Mouse (Mus musculus) adipocyte (in vitro differentiated cells): Measurements from ENCODE around the gene Tomm5.
"Not testable (repeated sequence)": the region's sequence is repeated elsewhere in the genome, so short reads cannot be mapped to it uniquely, and the experiment has no call there.

Source experiments
- DNase-seq: peaks from one replicate; pipeline ENCODE4 v3.0.0-alpha.2; 2016; ENCODE audit warnings: low spot score

The Tomm5 gene

DNA sequence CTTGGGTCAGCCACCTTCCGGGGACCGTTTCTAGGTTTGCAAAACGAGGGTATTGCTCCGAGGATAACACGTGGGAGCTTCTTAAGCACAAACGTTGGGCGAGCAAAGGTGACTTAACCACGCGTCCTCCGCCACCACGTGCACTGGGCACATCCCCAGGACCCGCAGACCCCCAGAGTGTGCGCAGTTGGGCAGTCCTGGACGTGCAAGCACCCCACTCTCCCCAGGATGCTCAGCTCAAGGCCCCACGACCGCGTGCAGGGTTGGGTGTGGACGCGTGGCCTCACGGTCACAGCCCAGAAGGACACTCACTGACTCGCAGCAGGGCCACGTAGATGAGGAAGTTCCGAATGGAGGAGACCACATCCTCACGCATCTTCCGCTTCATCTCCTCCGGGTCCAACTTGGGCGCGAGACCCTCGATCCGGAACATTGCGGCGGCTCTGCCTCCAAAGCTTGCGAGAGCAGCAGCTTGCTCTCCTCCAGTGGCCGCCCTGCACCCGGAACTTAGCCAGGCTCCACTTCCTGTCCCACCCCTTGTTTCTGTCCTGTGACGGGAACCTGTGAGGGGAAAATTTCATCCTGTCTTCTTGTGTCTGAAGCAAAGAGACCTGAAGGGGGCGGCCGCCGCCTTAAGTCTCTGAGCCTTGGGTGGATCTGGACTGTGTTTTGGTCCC is at the start of gene Tomm5:
Gene Tomm5, minus strand, starts transcription at position 514 of the 677 bp plus-strand sequence.
- peak; percentile 92 for DNase-seq

DNA sequence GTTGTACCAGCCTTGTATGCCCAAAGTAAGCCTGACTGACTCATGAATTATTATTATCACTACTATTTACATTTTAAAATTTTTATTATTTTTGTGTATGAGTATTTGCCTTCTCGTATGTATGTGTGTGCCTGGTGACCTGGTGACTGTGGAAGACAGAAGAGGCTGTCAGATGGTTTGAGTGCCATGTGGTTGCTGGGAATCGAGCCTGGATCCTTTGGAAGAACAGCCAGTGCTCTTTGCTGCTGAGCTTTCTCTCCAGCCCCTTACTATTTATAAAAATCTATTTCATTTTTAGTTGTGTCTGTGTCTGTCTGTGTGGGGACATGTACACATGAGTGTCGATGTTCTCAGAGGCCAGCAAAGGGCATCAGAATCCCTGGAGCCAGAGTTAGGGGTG is 48.5 kb upstream of the Tomm5 start:
- DNase-seq = no peak

DNA sequence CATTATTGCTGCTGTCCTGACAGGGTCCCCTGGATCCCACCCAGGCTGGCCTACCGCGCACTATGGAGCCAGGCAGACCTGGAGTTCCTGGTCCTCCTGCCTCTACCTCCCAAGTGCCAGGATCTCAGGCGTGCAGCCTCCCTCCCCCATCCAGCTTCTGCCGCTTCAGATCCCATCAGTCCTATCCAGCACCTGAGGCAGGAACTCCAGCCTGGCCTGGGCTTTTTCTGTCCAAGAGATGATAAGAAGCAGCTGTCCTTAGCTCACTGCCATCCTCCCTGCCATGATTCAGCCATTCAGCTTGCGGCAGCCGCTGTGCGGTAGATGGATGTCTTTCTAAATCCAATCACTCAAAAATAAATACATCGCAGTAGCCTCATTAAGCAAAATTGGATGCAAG is 35.1 kb upstream of the Tomm5 start:
- no peak for DNase-seq

DNA sequence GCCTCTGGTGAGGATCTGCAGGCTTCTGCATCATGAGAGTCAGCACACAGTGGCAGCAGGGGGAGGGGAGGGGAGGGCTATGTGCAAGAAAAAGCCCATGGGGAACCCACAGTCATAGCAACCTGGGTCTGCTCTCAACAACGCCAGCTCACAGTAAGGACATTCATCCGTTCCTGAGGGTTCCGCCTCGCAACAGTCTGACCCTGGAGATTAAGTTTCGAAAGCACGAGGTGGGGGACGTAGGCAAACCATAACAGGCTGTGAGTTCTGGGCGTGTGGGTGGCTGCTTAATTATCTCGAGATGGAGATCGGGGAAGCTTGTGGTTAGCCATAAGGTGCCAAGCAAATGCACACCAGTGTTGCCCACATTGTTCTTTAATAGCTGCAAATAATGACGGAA is 34.5 kb upstream of the Tomm5 start:
- no peak for DNase-seq

DNA sequence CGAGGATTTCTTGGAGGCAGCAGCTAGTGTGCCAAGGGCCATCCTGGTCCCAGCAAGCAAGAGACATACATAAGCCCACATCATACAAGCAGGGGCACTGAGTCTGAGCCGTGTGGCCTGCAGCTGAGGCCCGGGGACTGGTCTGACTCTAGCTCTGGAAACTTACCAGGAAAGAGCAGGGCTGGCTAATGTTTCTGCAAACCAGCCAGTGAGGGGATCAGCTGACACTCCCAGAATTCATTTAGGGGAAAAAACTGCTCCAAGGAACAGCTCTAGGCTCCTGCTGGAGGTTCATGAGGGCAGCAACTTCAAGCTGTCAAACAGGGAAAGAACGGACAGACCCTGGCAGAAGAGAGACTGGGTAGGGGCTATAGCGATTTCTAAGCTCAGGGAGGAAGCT is 33.9 kb upstream of the Tomm5 start:
- DNase-seq = peak; percentile 2

DNA sequence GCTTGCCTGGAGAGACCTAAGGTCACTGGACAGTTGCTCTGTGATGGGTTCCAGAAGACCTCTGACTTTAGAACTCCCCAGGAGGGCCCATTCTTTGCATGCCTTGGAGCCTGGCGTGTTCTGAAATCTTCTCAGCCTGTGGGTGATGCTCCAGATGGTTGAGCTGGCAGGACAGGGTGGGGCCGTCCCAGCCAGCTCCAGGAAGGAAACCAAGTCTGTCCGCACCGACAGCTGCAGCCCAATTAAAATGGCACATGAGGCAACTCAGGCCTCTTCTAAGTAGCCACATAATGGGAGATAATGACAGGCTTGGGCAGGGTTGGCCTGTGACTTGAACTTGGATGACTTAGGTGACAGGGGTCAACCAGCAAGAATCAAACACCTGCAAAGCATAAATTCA is 29.7 kb upstream of the Tomm5 start:
- no peak for DNase-seq

DNA sequence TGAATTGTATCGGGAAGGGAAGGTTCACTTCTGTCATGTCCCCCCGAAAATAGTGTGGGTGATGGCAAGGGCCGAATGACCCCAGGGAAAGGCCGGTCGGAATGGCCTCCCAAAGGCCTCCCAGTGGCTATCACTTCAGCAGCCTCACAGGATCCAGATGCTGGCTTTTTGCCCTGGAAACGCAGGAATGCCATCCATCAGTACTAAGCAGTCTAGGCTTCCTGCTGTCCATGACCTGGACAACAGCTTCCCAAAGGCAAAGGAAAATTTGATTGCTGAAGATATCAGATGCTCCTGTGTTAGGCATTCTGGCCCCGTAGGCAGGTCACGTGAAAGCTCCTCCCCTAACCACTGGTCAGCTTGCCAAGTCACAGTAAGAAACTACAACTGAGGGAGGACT is 26.6 kb upstream of the Tomm5 start:
- no peak for DNase-seq

DNA sequence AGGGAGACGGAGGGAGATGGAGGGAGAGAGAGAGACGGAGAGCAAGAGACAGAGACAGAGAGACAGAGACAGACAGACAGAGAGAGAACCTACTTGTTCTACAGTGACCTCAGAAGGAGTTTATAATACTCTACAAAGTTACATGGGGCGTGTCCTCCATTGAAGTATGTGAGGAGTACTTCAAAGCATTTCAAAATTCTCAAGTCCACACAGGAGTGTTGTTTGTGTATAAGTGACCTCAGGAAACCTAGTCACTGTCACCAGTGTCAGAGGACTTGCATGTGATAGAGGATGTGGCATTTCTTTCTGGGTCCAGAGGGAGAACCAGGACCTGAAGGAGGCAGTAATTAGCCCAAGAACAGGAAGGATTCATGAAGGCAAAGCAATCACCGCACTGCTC is 23.1 kb upstream of the Tomm5 start:
- DNase-seq = no peak

DNA sequence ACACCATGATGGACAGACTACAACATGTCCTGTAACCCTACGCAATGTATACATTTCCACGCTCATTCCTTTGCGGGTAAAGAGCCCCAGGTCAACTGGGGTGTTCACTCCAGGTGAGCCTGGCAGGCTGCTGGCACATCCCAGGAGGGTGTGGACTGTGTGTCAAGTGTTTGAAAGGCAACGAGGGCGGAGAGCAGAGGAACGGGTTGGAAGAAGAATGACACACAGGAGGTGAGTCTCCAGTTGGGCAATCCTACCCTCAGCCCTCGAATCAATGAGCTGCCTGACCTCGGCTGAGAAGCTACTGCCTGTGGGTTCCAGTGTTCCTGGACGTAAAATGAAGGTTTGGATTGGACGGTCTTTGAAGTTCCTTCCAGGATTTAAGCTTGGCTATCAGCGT is 13.4 kb upstream of the Tomm5 start:
- DNase-seq = no peak

DNA sequence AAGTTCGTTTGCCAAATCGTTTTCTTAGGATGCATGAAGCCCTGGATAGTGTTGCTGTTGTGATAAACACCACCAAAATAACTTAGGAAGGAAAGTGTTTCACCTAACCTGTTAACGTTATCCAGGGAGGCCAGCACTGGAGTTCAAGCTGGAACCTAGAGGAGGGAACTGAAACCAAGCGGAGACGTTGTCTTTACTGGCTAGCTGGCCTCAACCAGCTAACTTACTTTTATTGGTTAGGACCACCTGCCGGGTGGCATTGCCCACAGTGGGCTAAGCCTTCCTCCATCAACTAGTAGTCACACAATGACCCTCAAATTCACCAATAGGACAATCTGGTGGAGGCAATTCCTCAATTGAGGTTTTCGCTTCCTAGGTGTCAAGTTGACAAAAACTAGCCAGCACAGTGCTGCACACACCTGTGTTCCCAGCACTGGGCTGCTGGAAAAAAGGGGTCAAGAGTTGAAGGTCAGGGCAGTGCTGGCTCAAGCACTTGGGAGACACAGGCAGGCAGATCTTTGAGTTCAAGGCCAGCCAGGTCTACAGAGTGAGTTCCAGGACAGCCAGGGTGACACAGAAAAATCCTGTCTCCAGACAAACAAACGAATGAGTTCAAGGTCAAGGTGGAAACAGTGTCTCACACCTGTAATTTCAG is 669 bp upstream of the Tomm5 start:
- no peak for DNase-seq

DNA sequence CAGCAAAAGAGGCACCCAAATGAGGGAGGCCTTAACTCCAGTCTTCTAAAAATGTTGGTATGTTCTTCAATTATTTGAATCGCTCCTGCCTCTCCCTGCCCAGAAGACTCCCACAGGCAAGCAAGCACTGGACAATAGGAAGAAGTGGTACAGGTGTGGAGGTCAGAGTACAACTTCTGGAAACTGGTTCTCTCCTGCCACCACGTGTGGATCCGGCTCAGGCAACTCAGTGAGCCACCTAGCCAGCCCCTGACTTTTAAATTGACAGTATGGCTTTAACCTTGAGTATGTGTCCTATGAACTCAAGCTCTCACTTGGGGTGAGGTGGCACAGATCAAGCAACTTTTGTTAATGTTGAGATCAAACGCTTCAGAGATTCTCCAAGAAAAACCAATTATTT is 848 bp downstream of the Tomm5 start:
- DNase-seq = no peak

DNA sequence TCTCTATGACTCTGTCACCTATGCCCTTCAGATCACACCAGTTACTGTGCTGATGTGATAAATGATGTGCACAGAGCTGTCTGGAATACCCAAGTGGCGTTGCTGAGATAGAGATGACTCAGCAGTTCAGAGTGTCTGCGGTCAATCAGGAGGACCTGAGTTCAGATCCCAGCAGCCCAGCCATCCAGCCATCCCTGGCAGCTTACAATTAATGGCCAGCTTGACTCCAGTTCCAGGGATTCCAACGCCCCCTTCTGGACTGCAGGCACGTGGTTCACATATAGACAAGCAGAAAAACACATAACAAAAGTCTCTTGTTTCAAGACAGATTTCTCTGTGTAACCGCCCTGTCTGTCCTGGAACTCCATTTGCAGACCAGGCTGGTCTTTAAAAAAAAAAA is 1.5 kb downstream of the Tomm5 start:
- no peak for DNase-seq

DNA sequence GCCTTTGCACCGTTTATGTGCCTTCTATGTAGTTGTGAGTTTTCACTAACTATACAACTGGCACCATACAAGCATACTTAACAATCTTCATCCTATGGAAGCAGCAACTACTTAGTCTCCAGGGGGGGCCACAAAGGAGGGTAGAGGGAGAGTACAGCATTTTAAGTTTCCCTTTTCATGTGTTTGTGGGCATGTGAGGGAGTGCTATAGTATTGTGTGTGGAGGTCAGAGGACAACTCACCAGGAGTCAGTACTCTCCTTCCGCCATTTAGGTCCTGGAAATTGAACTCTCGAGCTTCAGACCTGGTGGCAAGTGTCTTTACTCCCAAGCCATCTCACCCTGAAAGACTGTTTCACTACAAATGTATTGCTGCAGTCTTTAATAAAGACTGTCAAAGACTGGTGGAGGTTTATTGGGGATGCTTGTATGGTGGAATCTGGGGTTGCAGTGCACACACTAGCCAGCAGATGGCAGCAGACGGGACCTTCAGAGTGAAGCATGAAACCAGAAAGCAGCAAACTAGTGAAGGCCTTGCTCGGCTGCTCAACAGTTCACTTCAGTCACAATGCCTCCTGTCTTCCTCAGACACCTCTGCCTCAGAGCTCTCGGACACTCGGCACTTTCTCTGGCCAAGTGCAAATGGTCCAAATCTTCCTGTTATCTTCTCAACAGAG is 10.6 kb downstream of the Tomm5 start:
- DNase-seq = peak; percentile 83

DNA sequence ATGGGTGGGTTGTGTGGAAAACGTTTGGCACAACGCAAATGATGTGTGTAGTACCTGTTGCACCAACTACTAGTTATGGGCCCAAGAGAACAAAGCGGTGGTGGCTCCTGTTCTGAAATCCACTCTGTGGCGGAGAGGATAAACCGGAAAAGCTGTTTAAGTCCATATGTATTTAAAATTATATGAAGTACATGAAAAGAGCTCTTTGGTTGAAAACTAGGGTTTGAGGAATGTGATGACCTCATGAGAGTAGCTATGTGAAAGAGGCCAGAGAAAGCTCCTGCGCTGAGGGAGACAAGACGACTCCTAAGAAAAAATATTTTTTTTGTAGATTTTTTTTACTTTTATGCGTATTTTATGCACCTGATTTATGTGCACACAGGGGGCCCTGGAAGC is 23.0 kb downstream of the Tomm5 start:
- no peak for DNase-seq

DNA sequence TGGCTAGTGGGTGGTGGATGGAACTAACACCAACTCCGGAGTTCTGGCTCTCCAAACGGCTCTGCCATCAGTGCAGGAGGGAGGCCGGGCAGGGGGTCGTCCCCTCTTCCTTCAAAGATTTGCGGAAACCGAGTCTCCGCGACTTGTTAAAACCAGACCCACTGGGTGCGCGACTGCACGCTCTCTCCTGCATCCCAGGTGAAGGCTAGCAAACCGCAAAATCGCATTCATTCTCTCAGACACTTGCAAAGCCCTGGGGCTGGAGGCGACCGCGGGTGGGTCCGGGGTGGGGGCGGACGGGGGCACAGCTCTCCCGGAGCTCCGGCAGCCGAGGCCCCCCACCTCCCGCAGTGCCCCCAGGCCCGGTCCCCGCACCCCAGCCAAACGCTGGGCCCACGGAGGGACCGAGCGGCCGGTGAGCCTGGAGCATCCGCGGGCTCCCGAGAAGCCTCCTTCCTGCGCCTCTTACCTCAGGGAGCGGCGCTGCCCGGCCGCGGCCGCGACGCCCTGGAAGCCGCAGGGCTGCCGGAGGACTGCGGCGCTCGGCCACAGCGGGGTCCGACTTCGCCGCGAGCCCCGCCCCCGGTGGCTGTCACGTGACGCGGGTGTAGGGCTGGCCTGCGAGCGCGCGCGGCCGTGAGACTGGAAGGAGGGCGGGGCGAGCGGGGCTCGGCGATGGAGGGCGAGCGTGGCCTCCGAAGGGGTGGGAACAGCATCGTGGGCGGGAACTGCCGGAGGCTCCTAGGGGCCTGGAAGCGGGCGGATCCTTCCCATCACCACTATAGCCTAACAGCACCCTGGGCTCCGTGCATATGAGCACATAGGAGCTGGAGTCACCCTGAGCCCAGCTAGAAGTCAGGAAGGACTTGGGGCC is 23.7 kb downstream of the Tomm5 start, which contains the start of gene Fbxo10:
Gene Fbxo10, minus strand, starts transcription at position 584 of the 874 bp plus-strand sequence.
- peak; percentile 75 for DNase-seq

DNA sequence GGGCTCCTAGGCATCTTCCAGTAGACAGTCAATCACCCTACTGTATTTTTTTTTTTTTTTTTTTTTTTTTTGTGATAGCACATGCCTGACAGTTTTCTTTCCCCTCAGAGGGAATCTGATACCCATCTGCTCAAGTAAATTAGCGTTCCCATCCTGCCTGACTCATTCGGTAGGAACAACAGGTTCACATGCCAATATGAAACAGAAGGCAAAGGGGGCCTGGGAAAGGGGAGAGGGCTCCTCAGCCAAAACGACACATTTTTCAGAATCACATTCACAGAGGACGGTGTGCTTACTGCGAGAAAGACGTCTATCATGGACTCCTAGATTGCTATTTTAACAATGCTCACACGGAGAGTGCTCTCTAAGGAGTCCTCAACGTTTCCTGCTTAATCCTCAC is 24.4 kb downstream of the Tomm5 start:
- no peak for DNase-seq

DNA sequence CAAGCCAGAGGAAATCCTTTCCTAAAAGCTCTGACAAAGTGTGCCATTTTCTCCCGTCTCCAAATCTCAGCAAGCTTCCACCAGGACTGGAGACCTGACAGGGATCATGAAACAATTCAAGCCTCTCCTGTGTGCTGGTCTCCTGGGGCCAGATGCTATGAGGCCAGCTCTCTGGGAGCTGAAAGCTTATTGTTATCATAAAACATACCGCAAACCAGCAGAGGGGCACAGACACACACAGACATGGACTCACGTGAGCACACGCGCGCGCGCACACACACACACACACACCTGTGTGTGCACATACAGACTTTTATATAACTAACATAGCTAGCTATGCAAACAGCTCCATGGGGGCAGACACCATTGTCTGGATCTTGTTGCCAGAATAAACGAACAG is 25.0 kb downstream of the Tomm5 start:
- DNase-seq = no peak

DNA sequence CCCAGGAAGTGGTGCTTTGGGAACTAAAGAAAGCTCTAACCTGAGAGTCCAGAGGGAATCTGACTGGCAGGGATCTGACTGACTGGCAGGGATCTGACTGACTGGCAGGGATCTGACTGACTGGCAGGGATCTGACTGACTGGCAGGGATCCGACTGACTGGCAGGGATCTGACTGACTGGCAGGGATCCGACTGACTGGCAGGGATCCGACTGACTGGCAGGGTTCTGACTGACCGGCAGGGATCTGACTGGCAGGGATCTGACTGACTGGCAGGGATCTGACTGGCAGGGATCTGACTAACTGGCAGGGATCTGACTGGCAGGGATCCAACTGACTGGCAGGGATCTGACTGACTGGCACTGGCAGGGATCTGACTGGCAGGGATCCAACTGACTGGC is 26.9 kb downstream of the Tomm5 start:
- not testable (repeated sequence) for DNase-seq

DNA sequence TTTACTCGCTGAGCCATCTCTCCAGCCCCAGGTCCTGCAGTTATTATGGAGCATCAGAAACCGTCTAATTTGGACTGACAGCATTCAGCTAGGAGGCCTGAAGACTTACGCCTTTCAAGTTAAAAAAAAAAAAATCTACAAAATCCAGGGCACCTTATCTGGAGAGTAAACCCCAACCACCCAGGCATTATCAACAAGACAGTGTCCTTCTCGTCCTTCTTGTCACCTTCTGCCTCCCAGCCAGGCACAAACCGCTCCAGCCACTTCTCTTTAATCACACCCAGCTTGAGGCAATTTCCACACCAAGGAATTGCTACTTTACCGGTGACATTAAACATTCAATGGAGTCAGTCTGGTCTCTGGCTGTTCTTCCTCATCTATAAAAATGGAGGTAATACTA is 34.4 kb downstream of the Tomm5 start:
- DNase-seq = no peak

DNA sequence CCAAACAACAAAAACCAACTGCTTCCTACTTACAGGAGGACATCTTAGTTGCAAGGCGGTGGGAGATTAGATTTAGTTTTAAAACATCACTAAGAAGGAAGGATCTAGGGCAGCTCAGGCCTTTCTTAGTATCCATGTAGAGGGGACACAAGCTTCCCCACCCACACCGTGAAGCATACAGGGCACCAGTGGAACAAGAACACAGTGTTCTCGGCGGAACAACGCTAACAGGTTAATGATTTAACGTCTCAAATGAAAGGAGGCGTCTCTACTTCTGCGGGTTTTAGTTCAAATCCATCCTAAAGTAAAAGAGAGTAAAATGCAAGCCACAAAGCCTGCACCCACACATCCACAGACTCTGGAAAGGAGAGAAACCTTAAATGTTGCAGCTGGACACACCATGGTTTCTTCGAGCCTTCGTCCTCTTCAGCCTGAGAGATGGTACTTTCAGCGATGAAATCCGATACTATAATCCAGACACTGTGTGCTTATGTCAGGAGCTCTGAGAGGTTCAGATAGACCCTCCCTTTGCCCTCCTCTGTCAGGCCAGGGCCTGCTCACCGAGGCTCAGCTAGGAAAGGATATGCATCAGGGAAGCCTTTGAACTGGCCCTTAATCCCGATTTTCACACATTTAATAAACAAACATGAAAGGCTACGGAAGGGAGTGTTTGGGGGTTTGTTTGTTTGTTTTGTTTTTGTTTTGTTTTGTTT is 35.5 kb downstream of the Tomm5 start:
- DNase-seq = no peak

DNA sequence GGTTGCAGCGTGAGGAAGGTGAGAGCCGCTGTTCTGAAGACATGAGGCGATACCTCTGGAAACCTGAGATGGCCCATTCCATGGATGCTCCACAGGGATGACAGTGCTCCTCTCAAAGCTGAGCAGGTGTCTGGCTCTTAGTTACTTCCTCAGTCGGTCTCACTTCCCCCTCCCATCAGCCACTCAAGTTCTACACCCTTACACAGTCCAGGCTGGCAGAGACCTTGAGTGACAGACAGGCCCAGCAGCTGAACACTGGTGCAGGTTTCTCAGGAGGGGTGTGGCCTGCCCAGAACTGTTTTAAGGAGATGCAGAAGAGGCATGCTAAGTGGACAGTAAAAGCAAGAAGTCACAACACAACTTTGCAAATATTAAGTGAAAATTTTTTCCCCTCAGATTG is 40.2 kb downstream of the Tomm5 start:
- no peak for DNase-seq
